Mouse (Mus musculus): ENCODE data around the gene Hck. TPM values are rescaled to one million over a fixed set of nuclear protein-coding genes. Genes with fewer than 3 reads are reported as not detected.
A peak's percentile ranks its signal among the peaks of the same experiment; 100 is the strongest.

Gene Hck
- polyA plus RNA-seq (2012; rRNA removed) (8.4 and 11.4 TPM in 2 replicates), polyA plus RNA-seq (2014; fragmentation: Nextera tagmentation; extraction: Ambion mirVana) (9.0 and 11.1 TPM in 2 replicates)

GRCm38 (mm10) chr2:153108313-153109264, at the start of gene Hck:
Hck (plus strand) TSS chr2:153108468.
- DNase-seq (ENCODE audit: low spot score) (peak; percentile 18), ATAC-seq (ENCODE audit: low FRiP score, low read depth) (peak; percentile 55; the same call in 1 of the 2 replicates)
- no peak within 1 kb of the TSS for H3K27ac ChIP-seq (replicated peaks; ENCODE audit: low read depth, low read length)
- H3K4me1 ChIP-seq (ENCODE audit: control insufficient read depth, insufficient read depth, low read length) = 0 out of 2 replicates have a peak, but pooled peaks cover 3% of the 10 kb centered on the region
- H3K4me2 ChIP-seq (replicated peaks; ENCODE audit: low read depth, low read length, severe bottlenecking) = peak within 1 kb of the TSS; percentile 74
- peak within 1 kb of the TSS; percentile 46 for H3K9ac ChIP-seq (ENCODE audit: low read depth, low read length, severe bottlenecking)
- peaks cover 33% of the 10 kb centered on the region for H3K27me3 ChIP-seq (ENCODE audit: control insufficient read depth, insufficient read depth, low read length)
- TF ChIP-seq POLR2A (IDR thresholded peaks at IDR 0.05; ENCODE audit: borderline replicate concordance, extremely low read depth, insufficient read depth, insufficient read length) = no peak
- peak within 1 kb of the TSS; percentile 39 for H3K4me3 ChIP-seq (replicated peaks; ENCODE audit: low read length)
- no peaks in the 10 kb centered on the region for H3K36me3 ChIP-seq (ENCODE audit: control insufficient read depth, insufficient read depth, low read length)
- H3K9me3 ChIP-seq (ENCODE audit: control insufficient read depth, low read length) = no peaks in the 10 kb centered on the region
- 2% methylated on average over 49 of the region's 52 CpGs for WGBS

- no peaks in the 10 kb centered on the region for H3K27me3 ChIP-seq (ENCODE audit: control insufficient read depth, insufficient read depth, low read length)
- H3K36me3 ChIP-seq (ENCODE audit: control insufficient read depth, insufficient read depth, low read length) = no peaks in the 10 kb centered on the region
- no peaks in the 10 kb centered on the region for H3K4me1 ChIP-seq (ENCODE audit: control insufficient read depth, insufficient read depth, low read length)
- ATAC-seq (ENCODE audit: low FRiP score, low read depth) (no peak), DNase-seq (ENCODE audit: low spot score) (no peak)
- no peak overlapping the region for H3K4me3 ChIP-seq (replicated peaks; ENCODE audit: low read length)
- H3K27ac ChIP-seq (replicated peaks; ENCODE audit: low read depth, low read length) = no peak overlapping the region
- 87% methylated on average over 7 of the region's 7 CpGs for WGBS
- no peaks in the 10 kb centered on the region for H3K9me3 ChIP-seq (ENCODE audit: control insufficient read depth, low read length)
- TF ChIP-seq POLR2A (IDR thresholded peaks at IDR 0.05; ENCODE audit: borderline replicate concordance, extremely low read depth, insufficient read depth, insufficient read length) = no peak
- no peak overlapping the region for H3K4me2 ChIP-seq (replicated peaks; ENCODE audit: low read depth, low read length, severe bottlenecking)
- no peak overlapping the region for H3K9ac ChIP-seq (ENCODE audit: low read depth, low read length, severe bottlenecking)
Measured at GRCm38 (mm10) chr2:153060216-153060615, 48.1 kb upstream of the Hck start.

GRCm38 (mm10) chr2:153063394-153063793, 44.9 kb upstream of the Hck start:
- H3K27me3 ChIP-seq (ENCODE audit: control insufficient read depth, insufficient read depth, low read length) = 0 out of 2 replicates have a peak, but pooled peaks cover 6% of the 10 kb centered on the region
- WGBS = 50% methylated on average over 3 of the region's 3 CpGs
- no peaks in the 10 kb centered on the region for H3K9me3 ChIP-seq (ENCODE audit: control insufficient read depth, low read length)
- H3K4me2 ChIP-seq (replicated peaks; ENCODE audit: low read depth, low read length, severe bottlenecking) = no peak overlapping the region
- ATAC-seq (ENCODE audit: low FRiP score, low read depth) (no peak), DNase-seq (ENCODE audit: low spot score) (no peak)
- H3K4me1 ChIP-seq (ENCODE audit: control insufficient read depth, insufficient read depth, low read length) = no peaks in the 10 kb centered on the region
- no peak overlapping the region for H3K9ac ChIP-seq (ENCODE audit: low read depth, low read length, severe bottlenecking)
- H3K27ac ChIP-seq (replicated peaks; ENCODE audit: low read depth, low read length) = no peak overlapping the region
- no peak overlapping the region for H3K4me3 ChIP-seq (replicated peaks; ENCODE audit: low read length)
- no peak for TF ChIP-seq POLR2A (IDR thresholded peaks at IDR 0.05; ENCODE audit: borderline replicate concordance, extremely low read depth, insufficient read depth, insufficient read length)
- no peaks in the 10 kb centered on the region for H3K36me3 ChIP-seq (ENCODE audit: control insufficient read depth, insufficient read depth, low read length)

GRCm38 (mm10) chr2:153064190-153064970, 43.9 kb upstream of the Hck start:
- Histone ChIP-seq H3K27ac (replicated peaks; ENCODE audit: low read depth, low read length) (no peak overlapping the region), H3K9me3 (ENCODE audit: control insufficient read depth, low read length) (no peaks in the 10 kb centered on the region), H3K4me1 (ENCODE audit: control insufficient read depth, insufficient read depth, low read length) (no peaks in the 10 kb centered on the region), H3K4me2 (replicated peaks; ENCODE audit: low read depth, low read length, severe bottlenecking) (no peak overlapping the region), H3K4me3 (replicated peaks; ENCODE audit: low read length) (no peak overlapping the region), H3K9ac (ENCODE audit: low read depth, low read length, severe bottlenecking) (no peak overlapping the region), H3K36me3 (ENCODE audit: control insufficient read depth, insufficient read depth, low read length) (no peaks in the 10 kb centered on the region), H3K27me3 (ENCODE audit: control insufficient read depth, insufficient read depth, low read length) (0 out of 2 replicates have a peak, but pooled peaks cover 6% of the 10 kb centered on the region)
- WGBS = 73% methylated on average over 9 of the region's 9 CpGs
- ATAC-seq (ENCODE audit: low FRiP score, low read depth) (no peak), DNase-seq (ENCODE audit: low spot score) (no peak)
- no peak for TF ChIP-seq POLR2A (IDR thresholded peaks at IDR 0.05; ENCODE audit: borderline replicate concordance, extremely low read depth, insufficient read depth, insufficient read length)

All from limb, embryonic 14.5 days (tissue).